Mouse (Mus musculus) forebrain, embryonic 14.5 days (tissue): ENCODE data around the gene Msl1. TPM values are rescaled to one million over a fixed set of nuclear protein-coding genes. Genes with fewer than 3 reads are reported as not detected.

Experiments
- ATAC-seq: fragments of 200-750 bp; cut with Nextera tagmentation; 2 replicates; pipeline ENCODE4 v1.8.0; 2017; ENCODE audit warnings: mild to moderate bottlenecking, moderate library complexity
- DNase-seq: peaks from one replicate; pipeline ENCODE4 v3.0.0-alpha.2; 2015; ENCODE audit warnings: low spot score
- H3K27ac ChIP-seq: fragments of 300-500 bp; sonication (generic); 2 replicates; pipeline ENCODE4 v1.5.1; 2014; ENCODE audit warnings: low read depth, mild to moderate bottlenecking, control low read depth, low read length, moderate library complexity
- H3K27me3 ChIP-seq: fragments of 300-500 bp; sonication (generic); replicated peaks from 2 replicates; pipeline ENCODE4 v1.6.1; 2014; ENCODE audit warnings: low read length, control low read depth, mixed read lengths; ENCODE audit not compliant: control insufficient read depth, insufficient read depth
- H3K36me3 ChIP-seq: fragments of 300-500 bp; sonication (generic); 2 replicates; pipeline ENCODE4 v1.6.1; 2014; ENCODE audit warnings: low read length, control low read depth; ENCODE audit not compliant: control insufficient read depth, insufficient read depth
- H3K4me1 ChIP-seq: fragments of 300-500 bp; sonication (generic); 2 replicates; pipeline ENCODE4 v1.6.1; 2014; ENCODE audit warnings: antibody characterized with exemption, low read length, control low read depth; ENCODE audit not compliant: control insufficient read depth, insufficient read depth
- H3K4me2 ChIP-seq: fragments of 300-500 bp; sonication (generic); 2 replicates; pipeline ENCODE4 v1.6.1; 2014; ENCODE audit warnings: mild to moderate bottlenecking, control low read depth, low read length
- H3K4me3 ChIP-seq: fragments of 300-500 bp; sonication (generic); 2 replicates; pipeline ENCODE4 v1.5.1; 2014; ENCODE audit warnings: low read depth, low read length, control low read depth
- H3K9ac ChIP-seq: fragments of 300-500 bp; sonication (generic); 2 replicates; pipeline ENCODE4 v1.6.1; 2014; ENCODE audit warnings: mild to moderate bottlenecking, low read length, control low read depth, moderate library complexity
- H3K9me3 ChIP-seq: fragments of 300-500 bp; sonication (generic); replicated peaks from 2 replicates; pipeline ENCODE4 v1.6.1; 2016; ENCODE audit warnings: low read length, control low read depth, mixed read lengths; ENCODE audit not compliant: control insufficient read depth
- WGBS: fragments of 180-500 bp; shearing (Covaris S2); extraction: QIAGEN DNeasy Blood & Tissue Kit; methylation state at CpG from one replicate; pipeline ENCODE4 v1.1.7; 2014; 5-methylcytosine and 5-hydroxymethylcytosine counted together
- polyA plus RNA-seq: library from polyadenylated mRNA; unstranded; fragments of >200 nt; fragmentation: Nextera tagmentation; extraction: Ambion mirVana; gene quantifications from 2 replicates; pipeline ENCODE4 v1.2.1, GENCODE M21; 2014

Gene Msl1
- polyA plus RNA-seq, 1 experiment from 2014 or later = 19.3 TPM

DNA sequence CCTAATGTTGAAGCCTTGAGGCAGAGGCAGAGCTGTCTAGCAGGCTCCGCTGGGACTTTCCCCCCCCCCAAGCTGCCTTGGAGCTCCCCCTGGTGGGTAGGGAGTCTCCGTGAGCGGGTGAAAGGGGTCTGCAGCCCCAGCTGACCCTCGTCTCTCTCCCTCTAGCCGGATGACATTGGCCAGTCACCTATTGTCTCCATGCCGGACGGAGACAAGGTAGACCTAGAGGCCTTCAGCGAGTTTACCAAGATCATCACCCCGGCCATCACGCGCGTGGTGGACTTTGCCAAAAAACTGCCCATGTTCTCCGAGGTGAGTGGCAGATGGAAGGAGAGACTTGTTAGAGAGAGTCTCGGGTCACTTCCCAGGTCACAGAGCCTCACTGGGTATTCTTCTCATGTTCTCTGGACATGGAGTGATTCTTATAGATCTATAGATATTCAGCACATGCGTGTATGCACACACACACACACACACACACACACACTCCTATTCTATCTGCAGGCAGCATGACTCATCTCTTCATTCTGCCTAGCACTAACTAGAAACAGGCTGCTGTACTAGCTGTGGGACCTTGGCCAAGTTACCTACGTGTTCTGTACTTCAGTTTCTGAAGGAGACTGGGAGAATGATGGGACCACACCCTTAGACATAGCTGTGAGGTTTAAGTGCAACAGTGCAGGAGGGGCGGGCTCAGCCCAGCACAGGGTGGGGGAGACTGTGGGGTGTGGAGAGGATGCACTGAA lies 32.4 kb upstream of the Msl1 start:
- no peak overlapping the region for H3K27ac ChIP-seq
- no peak for DNase-seq
- H3K9ac ChIP-seq = no peak overlapping the region
- no peak overlapping the region for H3K4me3 ChIP-seq
- WGBS = 64% methylated on average over 17 of the region's 17 CpGs
- H3K4me2 ChIP-seq = no peak overlapping the region
- no peaks in the 10 kb centered on the region for H3K27me3 ChIP-seq
- peaks cover 76% of the 10 kb centered on the region for H3K36me3 ChIP-seq
- H3K9me3 ChIP-seq = no peaks in the 10 kb centered on the region
- H3K4me1 ChIP-seq = peaks cover 29% of the 10 kb centered on the region
- ATAC-seq = no peak

DNA sequence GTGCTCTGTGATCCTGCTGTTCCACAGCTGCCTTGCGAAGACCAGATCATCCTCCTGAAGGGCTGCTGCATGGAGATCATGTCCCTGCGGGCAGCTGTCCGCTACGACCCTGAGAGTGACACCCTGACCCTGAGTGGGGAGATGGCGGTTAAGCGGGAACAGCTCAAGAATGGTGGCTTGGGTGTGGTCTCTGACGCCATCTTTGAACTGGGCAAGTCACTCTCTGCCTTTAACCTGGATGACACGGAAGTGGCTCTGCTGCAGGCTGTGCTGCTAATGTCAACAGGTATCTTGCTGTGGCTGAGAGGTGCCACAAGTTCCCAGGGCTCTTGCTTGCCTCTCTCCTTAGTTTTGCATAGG lies 31.8 kb upstream of the Msl1 start:
- Histone ChIP-seq H3K4me1 (peaks cover 34% of the 10 kb centered on the region), H3K27me3 (no peaks in the 10 kb centered on the region), H3K4me3 (no peak overlapping the region), H3K4me2 (no peak overlapping the region), H3K27ac (no peak overlapping the region), H3K9ac (no peak overlapping the region), H3K9me3 (no peaks in the 10 kb centered on the region), H3K36me3 (peaks cover 77% of the 10 kb centered on the region)
- ATAC-seq (no peak), DNase-seq (no peak)
- WGBS = 89% methylated on average over 8 of the region's 8 CpGs

DNA sequence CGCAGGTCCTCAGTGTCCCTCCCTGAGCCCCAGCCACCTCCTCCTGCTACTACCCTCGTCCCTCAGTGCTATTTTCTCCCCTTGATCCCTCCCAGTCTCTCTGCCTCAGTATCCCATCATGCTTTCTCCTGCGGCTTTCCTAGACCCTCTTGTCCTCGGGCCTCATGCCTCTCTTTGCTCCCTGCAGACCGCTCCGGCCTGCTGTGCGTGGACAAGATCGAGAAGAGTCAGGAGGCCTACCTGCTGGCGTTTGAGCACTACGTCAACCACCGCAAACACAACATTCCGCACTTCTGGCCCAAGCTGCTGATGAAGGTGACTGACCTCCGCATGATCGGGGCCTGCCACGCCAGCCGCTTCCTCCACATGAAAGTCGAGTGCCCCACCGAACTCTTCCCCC lies 31.2 kb upstream of the Msl1 start:
- WGBS = 87% methylated on average over 18 of the region's 18 CpGs
- ATAC-seq (no peak), DNase-seq (no peak)
- Histone ChIP-seq H3K36me3 (peaks cover 78% of the 10 kb centered on the region), H3K9me3 (no peaks in the 10 kb centered on the region), H3K27me3 (no peaks in the 10 kb centered on the region), H3K9ac (no peak overlapping the region), H3K4me2 (no peak overlapping the region), H3K4me1 (peaks cover 38% of the 10 kb centered on the region), H3K4me3 (no peak overlapping the region), H3K27ac (no peak overlapping the region; the same call in 1 of the 2 replicates)

DNA sequence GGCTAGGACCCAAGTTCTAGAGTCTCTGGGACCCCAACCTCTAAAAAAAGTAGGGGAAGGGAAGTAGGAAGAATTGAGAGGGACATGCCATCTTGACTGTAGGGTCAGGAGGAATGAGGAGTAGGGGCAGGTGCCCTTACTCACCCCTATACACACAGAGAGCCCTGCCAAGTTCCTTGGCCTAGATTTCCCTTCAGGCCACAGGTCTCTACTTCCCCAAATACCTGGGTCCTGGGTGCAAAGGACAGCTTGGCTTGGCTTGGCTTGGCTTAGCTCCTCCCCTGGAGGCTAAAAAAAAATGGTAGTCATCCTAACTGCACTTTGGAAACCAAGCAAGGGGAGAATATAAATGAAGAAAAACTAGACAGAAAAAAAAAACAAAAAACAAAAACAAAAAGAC lies 30.6 kb upstream of the Msl1 start:
- peaks cover 38% of the 10 kb centered on the region for H3K4me1 ChIP-seq
- DNase-seq (no peak), ATAC-seq (no peak)
- H3K4me3 ChIP-seq = no peak overlapping the region
- no peaks in the 10 kb centered on the region for H3K9me3 ChIP-seq
- no peaks in the 10 kb centered on the region for H3K27me3 ChIP-seq
- no peak overlapping the region for H3K9ac ChIP-seq
- H3K4me2 ChIP-seq = no peak overlapping the region
- H3K36me3 ChIP-seq = peaks cover 82% of the 10 kb centered on the region
- no peak overlapping the region; the same call in 1 of the 2 replicates for H3K27ac ChIP-seq

DNA sequence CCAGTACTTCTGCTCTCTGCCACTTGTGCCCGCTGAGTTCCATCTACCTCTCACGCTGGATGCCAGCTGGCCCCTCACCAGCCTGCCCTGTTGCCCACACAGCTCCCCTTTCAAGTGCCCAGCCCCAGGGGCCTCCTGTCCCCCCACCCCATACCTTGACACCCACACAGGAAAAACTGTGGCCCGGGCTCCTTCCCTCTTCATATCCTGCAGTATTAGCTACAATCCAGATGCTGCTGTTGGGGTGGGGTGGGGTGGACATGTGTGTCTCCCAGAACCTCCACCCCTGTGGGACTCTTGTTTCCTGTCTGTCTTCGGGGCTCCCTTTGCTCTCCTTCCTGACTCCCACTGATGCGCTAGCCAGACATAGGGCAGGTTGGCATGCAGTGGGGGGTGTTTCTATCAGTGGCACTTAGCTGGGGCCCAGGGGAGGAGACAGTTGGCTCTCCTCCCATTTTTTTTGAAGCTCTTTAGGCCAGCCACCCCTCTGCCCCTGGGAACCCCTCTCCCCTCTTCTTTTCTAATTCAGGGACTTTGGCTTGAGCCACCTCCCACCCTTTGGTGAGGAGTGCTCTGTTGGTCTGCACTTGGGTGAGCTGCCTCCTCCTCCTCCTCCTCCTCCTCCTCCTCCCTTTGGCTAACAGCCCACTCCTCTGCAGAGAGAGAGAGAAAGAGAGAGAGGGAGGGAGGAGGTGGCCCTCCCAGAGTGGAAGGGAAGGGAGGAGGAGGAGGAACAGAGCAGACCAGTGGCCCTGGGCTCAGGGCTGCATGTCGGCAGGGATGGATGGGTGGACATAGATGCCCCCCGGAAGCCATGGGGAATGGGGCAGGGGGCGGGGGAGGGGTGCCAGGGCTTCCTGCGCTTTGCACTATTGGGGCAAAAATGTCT lies 29.7 kb upstream of the Msl1 start:
- H3K9me3 ChIP-seq = no peaks in the 10 kb centered on the region
- no peaks in the 10 kb centered on the region for H3K27me3 ChIP-seq
- no peak overlapping the region for H3K4me2 ChIP-seq
- H3K4me3 ChIP-seq = no peak overlapping the region
- DNase-seq (peak; percentile 65), ATAC-seq (peak; percentile 5; the same call in 1 of the 2 replicates)
- H3K4me1 ChIP-seq = peaks cover 38% of the 10 kb centered on the region
- H3K27ac ChIP-seq = peak overlapping the region; percentile 79
- H3K36me3 ChIP-seq = peaks cover 83% of the 10 kb centered on the region
- WGBS = 24% methylated on average over 8 of the region's 9 CpGs
- H3K9ac ChIP-seq = 0 out of 2 replicates have a peak overlapping the region, but pooled peaks have one; percentile 17

DNA sequence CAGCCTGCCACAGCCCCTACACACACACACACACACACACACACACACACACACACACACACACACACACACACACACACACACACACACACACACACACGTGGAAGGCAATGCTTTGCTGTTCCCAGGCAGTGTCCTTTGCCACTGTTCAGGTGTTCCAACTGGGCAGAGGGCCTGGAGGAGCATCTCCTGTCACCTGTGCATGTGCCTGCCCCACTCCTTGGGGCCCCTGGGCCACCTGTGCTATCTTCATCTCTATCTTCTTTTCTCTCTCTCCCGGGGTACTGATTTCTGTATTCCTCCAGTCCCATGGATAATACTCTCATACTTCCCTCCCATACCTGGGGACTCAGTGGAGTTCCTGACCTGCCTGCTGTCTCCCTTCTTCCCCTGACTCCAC lies 29.0 kb upstream of the Msl1 start:
- no peak overlapping the region for H3K4me2 ChIP-seq
- peaks cover 83% of the 10 kb centered on the region for H3K36me3 ChIP-seq
- H3K4me3 ChIP-seq = no peak overlapping the region
- no peaks in the 10 kb centered on the region for H3K9me3 ChIP-seq
- H3K27me3 ChIP-seq = no peaks in the 10 kb centered on the region
- WGBS = 35% methylated on average over 2 of the region's 2 CpGs
- DNase-seq (no peak), ATAC-seq (no peak)
- peaks cover 38% of the 10 kb centered on the region for H3K4me1 ChIP-seq
- H3K9ac ChIP-seq = no peak overlapping the region; the same call in 1 of the 2 replicates
- H3K27ac ChIP-seq = peak overlapping the region; percentile 79

DNA sequence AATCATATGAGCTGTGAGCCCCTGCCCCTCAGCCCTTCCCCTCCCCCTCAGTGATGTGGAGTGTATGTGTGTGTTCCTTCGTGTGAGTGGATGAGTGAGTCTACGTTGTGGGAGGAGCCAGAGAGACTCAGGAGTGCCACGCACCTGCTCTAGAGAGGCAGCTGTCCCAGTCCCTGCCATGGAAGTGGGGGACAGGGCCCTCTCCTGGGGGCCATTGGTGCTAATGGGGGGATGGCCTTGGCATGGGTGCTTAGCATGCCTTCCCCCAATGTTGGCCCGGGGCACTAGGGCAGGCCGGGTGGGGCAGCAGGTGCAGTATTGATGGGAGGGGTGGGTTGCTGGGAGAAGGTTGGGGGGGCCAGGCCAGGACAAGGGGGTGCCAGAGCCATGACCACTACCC lies 28.5 kb upstream of the Msl1 start:
- WGBS = 41% methylated on average over 5 of the region's 5 CpGs

DNA sequence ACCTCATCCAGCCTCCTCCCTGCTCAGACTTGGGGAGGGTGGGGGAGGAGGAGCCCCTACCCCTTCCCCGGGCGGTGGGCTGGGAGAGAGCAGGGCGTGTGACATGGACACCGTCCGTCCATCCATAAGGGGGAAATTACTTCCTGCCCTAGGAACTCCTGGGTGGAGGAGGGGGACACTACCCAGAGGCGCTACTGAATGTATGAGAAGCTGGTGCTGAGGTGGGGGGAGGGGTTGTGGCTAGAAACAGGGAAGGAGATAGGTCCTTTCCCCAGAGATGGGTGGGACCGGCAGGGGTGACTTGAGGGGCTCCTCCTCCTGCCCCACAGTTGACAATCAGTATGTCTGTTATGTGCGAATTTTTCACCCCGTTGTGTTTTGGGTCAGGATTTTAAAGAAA lies 28.0 kb upstream of the Msl1 start:
- DNase-seq (peak; percentile 81), ATAC-seq (peak; percentile 78)
- H3K27me3 ChIP-seq = no peaks in the 10 kb centered on the region
- peaks cover 77% of the 10 kb centered on the region for H3K36me3 ChIP-seq
- WGBS = 30% methylated on average over 9 of the region's 9 CpGs
- H3K4me3 ChIP-seq = no peak overlapping the region
- peaks cover 38% of the 10 kb centered on the region for H3K4me1 ChIP-seq
- H3K27ac ChIP-seq = peak overlapping the region; percentile 79
- peak overlapping the region; percentile 16; the same call in 1 of the 2 replicates for H3K4me2 ChIP-seq
- H3K9ac ChIP-seq = peak overlapping the region; percentile 5; the same call in 1 of the 2 replicates
- H3K9me3 ChIP-seq = no peaks in the 10 kb centered on the region

More for the DNA sequence above, 28.5 kb upstream of the Msl1 start:
- Histone ChIP-seq H3K4me1 (peaks cover 38% of the 10 kb centered on the region), H3K27me3 (no peaks in the 10 kb centered on the region), H3K9ac (peak overlapping the region; percentile 5; the same call in 1 of the 2 replicates), H3K9me3 (no peaks in the 10 kb centered on the region), H3K36me3 (peaks cover 80% of the 10 kb centered on the region), H3K4me2 (peak overlapping the region; percentile 16; the same call in 1 of the 2 replicates), H3K4me3 (no peak overlapping the region), H3K27ac (peak overlapping the region; percentile 79)
- DNase-seq (no peak), ATAC-seq (peak; percentile 14; the same call in 1 of the 2 replicates)
